Mouse (Mus musculus) thymus, adult 2 months (tissue): Measurements from ENCODE around the gene Pofut1. TPM values are rescaled to one million over a fixed set of nuclear protein-coding genes. Genes with fewer than 3 reads are reported as not detected.
"Not testable (repeated sequence)": the region's sequence is repeated elsewhere in the genome, so short reads cannot be mapped to it uniquely, and the experiment has no call there.

Experiments
- DNase-seq: peaks from one replicate; pipeline ENCODE4 v3.0.0; 2021
- H3K27ac ChIP-seq: fragments of 200-500 bp; 2 replicates; pipeline ENCODE4 v1.5.1; 2012; ENCODE audit warnings: low read length, control low read depth; ENCODE audit not compliant: control insufficient read depth, insufficient read depth
- H3K27me3 ChIP-seq: fragments of 200-500 bp; 2 replicates; pipeline ENCODE4 v1.6.1; 2012; ENCODE audit warnings: mild to moderate bottlenecking, low read length, moderate library complexity, mixed read lengths; ENCODE audit not compliant: control insufficient read depth, insufficient read depth
- H3K36me3 ChIP-seq: fragments of 200-500 bp; 2 replicates; pipeline ENCODE4 v1.6.1; 2012; ENCODE audit warnings: mild to moderate bottlenecking, low read length, moderate library complexity; ENCODE audit not compliant: control insufficient read depth, insufficient read depth
- H3K4me1 ChIP-seq: fragments of 200-500 bp; replicated peaks from 2 replicates; pipeline ENCODE4 v1.6.1; 2012; ENCODE audit warnings: low read length; ENCODE audit not compliant: control insufficient read depth, insufficient read depth
- H3K4me3 ChIP-seq: fragments of 200-500 bp; 2 replicates; pipeline ENCODE4 v1.5.1; 2012; ENCODE audit warnings: mild to moderate bottlenecking, low read length, control low read depth, moderate library complexity; ENCODE audit not compliant: control insufficient read depth, insufficient read depth
- CTCF ChIP-seq: fragments of 200-500 bp; IDR thresholded peaks from 2 replicates; pipeline ENCODE4 v1.5.1; 2012; ENCODE audit warnings: mild to moderate bottlenecking, control low read depth, low read length, moderate library complexity, borderline replicate concordance; ENCODE audit not compliant: control insufficient read depth, poor library complexity, insufficient read depth; ENCODE audit errors: extremely low read depth
- POLR2A ChIP-seq: fragments of 200-500 bp; IDR thresholded peaks from 2 replicates; pipeline ENCODE4 v1.6.1; 2012; ENCODE audit warnings: mild to moderate bottlenecking, low read length, control low read depth, moderate library complexity; ENCODE audit not compliant: control insufficient read depth, poor library complexity, insufficient read depth; ENCODE audit errors: extremely low read depth
- WGBS: fragments of 180-500 bp; shearing (Covaris S2); methylation state at CpG from one replicate; pipeline ENCODE4 v1.1.7; 2018; 5-methylcytosine and 5-hydroxymethylcytosine counted together
- polyA plus RNA-seq: library from polyadenylated mRNA; depleted of rRNA; stranded (reverse); fragments of >200 nt; gene quantifications from 2 replicates; pipeline ENCODE4 v1.2.3, GENCODE M21; 2012

Gene Pofut1
- polyA plus RNA-seq, 1 experiment = 30.2 TPM

DNA sequence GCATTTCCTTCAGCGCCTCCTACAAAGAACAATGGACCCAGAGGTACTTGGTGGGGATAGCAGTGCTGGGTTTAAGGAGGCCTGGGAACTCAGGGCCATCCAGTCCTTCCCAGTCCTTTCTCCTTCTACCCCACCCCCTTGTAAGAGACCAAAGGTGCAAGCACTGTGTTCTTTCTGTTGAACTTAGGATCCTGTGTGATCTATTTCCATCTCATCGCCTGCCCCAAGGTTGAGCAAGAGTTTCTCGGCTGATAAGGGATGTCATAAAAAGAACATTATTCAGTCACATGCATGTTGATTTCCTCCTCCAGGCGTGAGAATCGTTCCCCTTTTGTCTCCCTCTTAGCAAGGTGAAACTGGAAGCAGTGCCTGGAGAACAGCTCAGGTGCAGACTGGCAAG, 8.4 kb downstream of the Pofut1 start:
- no peak for DNase-seq
- Histone ChIP-seq H3K27me3 (no peaks in the 10 kb centered on the region), H3K4me1 (no peaks in the 10 kb centered on the region), H3K36me3 (peaks cover 10% of the 10 kb centered on the region; the same call in 1 of the 2 replicates), H3K27ac (no peak overlapping the region), H3K4me3 (no peak overlapping the region)
- 93% methylated on average over 5 of the region's 5 CpGs for WGBS
- TF ChIP-seq POLR2A (no peak), CTCF (no peak)

DNA sequence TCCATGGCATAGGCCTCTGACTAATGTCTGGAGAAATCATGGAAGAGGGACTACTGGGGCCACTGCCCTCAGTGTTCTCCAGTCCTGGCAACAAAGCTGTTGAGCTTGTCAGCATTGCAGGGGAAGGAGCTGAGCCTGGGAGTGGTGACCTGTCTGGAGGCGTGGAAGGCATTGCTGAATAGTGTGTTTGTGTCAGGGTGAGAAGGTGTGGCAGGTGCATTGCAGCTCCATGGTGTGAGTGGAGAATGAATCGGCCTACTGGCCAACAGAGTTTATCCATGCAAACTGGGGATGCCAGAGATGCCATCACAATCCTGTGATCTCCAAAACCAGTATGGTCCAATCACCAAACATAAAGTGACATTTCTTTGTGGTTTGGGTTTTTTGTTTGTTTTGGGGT, 15.3 kb downstream of the Pofut1 start:
- H3K36me3 ChIP-seq = peaks cover 1% of the 10 kb centered on the region; the same call in 1 of the 2 replicates
- 96% methylated on average over 2 of the region's 2 CpGs for WGBS
- no peak overlapping the region for H3K4me3 ChIP-seq

DNA sequence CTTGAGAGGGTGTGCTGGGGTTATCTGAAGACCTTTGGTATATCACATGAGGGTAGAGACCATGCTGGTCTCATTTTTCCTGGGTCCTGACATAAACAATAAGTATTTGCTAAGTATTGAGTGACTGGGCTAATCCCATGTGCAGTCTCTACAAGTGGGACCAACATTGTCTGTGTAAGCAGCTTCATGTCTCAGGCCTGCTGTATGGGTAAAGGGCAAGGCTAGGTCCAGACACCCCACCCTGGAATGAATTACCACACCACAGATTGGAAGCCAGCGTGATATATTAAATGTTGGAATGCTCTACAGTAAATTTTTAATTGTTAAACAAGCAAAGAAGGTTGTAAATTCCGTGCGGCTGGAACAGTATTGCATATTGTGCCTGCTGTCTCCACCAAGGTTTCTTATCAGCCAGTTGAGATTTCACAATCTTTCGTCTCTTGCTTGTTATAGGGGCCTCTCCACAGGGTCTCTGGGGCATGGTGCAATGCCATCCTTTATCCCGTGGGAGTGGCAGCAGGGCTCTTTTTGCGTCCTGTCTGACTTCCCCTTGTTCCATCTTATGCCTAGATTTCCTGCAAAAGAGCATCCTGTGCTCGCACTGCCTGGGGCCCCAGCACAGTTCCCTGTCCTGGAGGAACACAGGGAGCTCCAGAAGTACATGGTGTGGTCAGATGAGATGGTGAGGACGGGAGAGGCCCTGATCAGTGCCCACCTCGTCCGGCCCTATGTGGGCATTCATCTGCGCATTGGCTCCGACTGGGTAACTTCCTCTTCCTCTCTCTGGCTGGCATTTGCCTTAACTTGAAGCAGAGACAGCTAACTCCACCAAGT, 17.9 kb downstream of the Pofut1 start:
- Histone ChIP-seq H3K4me3 (no peak overlapping the region), H3K27me3 (no peaks in the 10 kb centered on the region), H3K4me1 (peaks cover 43% of the 10 kb centered on the region), H3K36me3 (no peaks in the 10 kb centered on the region), H3K27ac (peak overlapping the region; percentile 100)
- TF ChIP-seq CTCF (no peak), POLR2A (no peak)
- no peak for DNase-seq
- WGBS = 57% methylated on average over 12 of the region's 12 CpGs

More for the DNA sequence above, 15.3 kb downstream of the Pofut1 start:
- no peak overlapping the region for H3K27ac ChIP-seq
- H3K4me1 ChIP-seq = peaks cover 22% of the 10 kb centered on the region
- no peaks in the 10 kb centered on the region for H3K27me3 ChIP-seq
- TF ChIP-seq CTCF = no peak
- TF ChIP-seq POLR2A = no peak
- no peak for DNase-seq

DNA sequence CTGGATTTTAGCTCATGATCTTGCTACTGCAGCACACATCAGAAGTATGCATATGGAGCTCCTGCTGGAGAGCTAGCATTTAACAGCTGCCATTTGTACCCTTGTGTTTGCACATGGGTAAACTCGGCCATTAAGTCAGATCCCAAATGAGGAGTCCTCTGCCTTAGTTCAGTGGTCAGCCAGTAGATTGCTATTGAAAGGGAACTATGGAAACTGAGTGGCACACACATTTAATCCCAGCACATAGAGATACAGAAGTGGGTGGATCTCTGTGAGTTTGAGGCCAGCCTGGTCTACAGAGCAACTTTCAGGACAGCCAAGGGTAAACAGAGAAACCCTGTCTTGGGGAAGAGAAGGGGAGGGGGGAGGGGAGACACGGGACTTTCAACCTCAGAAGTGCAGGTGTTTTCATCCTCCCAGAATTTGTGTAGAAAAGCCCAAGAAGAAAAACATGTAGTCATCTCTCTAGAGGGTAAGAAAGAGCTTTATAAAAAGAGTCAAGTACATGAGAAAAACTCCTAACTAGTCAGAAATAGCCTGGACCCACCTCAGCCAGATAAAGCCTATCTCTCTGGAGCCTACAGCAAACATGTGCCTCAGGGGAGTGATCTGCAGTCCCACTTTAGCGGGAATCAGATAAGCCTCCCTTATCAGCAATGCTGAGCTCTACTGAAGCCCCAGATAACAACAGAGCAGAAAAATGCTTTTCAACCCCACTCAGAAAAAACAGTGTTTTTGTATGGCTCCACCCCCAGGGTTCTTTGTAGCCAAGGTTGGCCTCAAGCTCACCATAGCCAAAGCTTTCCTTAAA, 18.7 kb downstream of the Pofut1 start:
- WGBS = 19% methylated on average over 3 of the region's 3 CpGs
- DNase-seq = peak; percentile 46
- Histone ChIP-seq H3K36me3 (no peaks in the 10 kb centered on the region), H3K27me3 (no peaks in the 10 kb centered on the region), H3K4me1 (peaks cover 43% of the 10 kb centered on the region), H3K4me3 (no peak overlapping the region), H3K27ac (peak overlapping the region; percentile 100)
- TF ChIP-seq POLR2A (no peak), CTCF (no peak)

DNA sequence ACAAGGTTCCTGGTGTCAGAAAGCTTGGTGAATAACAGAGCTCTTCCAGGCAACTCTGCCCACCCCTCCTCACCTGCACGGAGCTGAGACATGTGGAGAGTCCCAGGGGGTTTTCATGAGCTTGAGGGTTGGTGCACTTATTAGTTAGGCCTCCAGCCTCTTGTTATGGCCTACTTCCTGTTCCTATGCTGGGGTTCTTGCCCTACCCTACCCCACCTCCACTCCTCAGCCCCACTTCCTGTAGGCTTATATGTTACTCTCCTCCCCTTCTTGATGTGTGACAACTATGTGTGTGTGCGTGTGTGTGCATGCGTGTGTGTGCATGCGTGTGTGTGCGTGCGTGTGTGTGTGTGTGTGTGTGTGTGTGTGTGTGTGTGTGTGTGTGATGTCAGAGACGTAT, 21.7 kb downstream of the Pofut1 start:
- TF ChIP-seq CTCF = no peak
- no peak for TF ChIP-seq POLR2A
- Histone ChIP-seq H3K27me3 (no peaks in the 10 kb centered on the region), H3K4me3 (peak overlapping the region; percentile 28), H3K36me3 (no peaks in the 10 kb centered on the region), H3K27ac (peak overlapping the region; percentile 96), H3K4me1 (peaks cover 43% of the 10 kb centered on the region)
- DNase-seq = peak; percentile 65
- WGBS = 34% methylated on average over 7 of the region's 7 CpGs

DNA sequence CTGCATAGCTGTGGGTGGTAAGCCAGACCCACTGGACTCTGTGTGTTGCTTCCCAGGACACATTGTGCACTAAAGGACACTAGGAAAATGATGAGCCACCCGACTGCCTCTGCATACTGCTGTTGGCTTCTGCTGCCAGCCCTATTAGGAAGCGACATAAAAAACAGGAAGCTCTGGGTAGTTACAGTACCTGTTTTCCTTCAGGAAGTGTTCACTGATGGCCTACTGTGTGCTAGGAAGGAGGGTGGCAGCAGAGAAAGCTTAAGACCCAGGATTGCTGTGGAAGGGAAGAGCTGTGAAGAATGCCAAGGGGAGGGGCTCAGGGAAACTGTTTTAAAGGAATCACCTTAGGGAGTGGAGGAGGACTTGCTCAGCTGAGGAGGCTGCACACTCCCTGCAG, 26.0 kb downstream of the Pofut1 start:
- WGBS = 90% methylated on average over 2 of the region's 2 CpGs
- Histone ChIP-seq H3K27ac (no peak overlapping the region), H3K27me3 (no peaks in the 10 kb centered on the region), H3K4me1 (peaks cover 29% of the 10 kb centered on the region), H3K36me3 (no peaks in the 10 kb centered on the region), H3K4me3 (no peak overlapping the region)
- TF ChIP-seq CTCF (no peak), POLR2A (no peak)
- no peak for DNase-seq

DNA sequence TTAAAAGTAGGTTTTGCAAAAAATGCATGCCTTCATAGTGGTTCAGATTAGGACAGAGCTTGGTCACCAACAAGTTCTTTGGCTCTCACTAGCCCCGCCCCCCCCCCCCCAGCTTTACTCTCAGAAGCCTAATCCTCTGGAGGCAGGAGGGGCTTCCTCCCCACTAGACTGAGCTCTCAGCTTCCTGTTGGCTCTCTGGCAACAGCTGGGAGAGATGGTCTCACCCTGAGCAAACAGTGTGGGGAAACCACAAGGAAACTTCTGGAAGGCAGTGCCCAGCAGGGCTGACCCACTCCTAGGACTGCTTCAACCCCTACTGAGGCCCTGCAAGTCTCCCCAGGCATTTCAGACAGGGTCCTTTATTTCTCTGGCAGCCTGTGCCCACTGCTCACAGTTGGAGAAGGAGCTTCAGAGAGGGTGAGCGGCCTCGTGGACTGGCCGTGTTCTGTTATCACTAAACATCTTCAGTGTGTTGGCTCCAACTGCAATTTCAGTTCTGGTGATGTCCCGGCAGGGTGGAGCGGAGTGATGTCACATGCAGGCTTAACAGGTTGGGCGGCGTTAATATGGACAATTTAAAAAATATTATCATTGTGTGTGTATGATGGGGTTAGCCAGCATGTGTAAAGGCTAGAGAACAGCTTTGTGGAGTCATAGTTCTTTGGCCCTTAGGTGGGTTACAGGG, 29.0 kb downstream of the Pofut1 start:
- H3K4me3 ChIP-seq, H3K36me3 ChIP-seq, H3K27me3 ChIP-seq, DNase-seq, H3K27ac ChIP-seq: not testable (repeated sequence)
- WGBS = 59% methylated on average over 8 of the region's 8 CpGs
- peaks cover 20% of the 10 kb centered on the region for H3K4me1 ChIP-seq

DNA sequence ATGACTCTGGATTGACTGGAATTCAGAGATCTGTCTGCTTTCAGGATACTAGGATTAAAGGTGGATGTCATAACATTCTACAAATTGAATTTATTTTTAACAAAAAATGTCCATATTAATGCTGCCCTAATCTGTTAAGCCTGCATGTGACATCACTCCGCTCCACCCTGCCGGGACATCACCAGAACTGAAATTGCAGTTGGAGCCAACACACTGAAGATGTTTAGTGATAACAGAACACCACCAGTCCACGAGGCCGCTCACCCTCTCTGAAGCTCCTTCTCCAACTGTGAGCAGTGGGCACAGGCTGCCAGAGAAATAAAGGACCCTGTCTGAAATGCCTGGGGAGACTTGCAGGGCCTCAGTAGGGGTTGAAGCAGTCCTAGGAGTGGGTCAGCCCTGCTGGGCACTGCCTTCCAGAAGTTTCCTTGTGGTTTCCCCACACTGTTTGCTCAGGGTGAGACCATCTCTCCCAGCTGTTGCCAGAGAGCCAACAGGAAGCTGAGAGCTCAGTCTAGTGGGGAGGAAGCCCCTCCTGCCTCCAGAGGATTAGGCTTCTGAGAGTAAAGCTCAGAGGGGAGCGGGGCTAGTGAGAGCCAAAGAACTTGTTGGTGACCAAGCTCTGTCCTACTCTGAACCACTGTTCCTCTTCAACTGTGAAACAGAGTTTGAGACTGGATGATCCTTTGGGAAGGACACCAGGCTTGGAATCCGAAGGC, 33.0 kb downstream of the Pofut1 start:
- peak; percentile 39 for DNase-seq
- not testable (repeated sequence) for H3K4me3 ChIP-seq, H3K27ac ChIP-seq, H3K27me3 ChIP-seq, H3K36me3 ChIP-seq
- WGBS = 51% methylated on average over 6 of the region's 6 CpGs
- H3K4me1 ChIP-seq = peaks cover 31% of the 10 kb centered on the region
